Comparison of ENCODE assay signal across 8 mouse cellular contexts in genomic region chrX:134307534-134308274, GRCm38 (mm10). TPM values are rescaled to one million over a fixed set of nuclear protein-coding genes. Genes with fewer than 3 reads are reported as not detected.
DNase-seq lines count a peak whose midpoint lies in the region; ATAC-seq and TF ChIP-seq lines count a peak whose summit lies in the region.

TSS of gene Cenpi (plus strand) at chrX:134308084.

- H3K4me3 ChIP-seq in hindbrain, postnatal 0 days (ENCODE audit: low read length) = peak within 1 kb of the TSS; percentile 39
- peak within 1 kb of the TSS; percentile 48 for H3K4me3 ChIP-seq in left cerebral cortex, adult 2 months

- WGBS in hindbrain, postnatal 0 days = 42% methylated on average over 36 of the region's 36 CpGs

- no peaks in the 10 kb centered on the region for H3K9me3 ChIP-seq in hindbrain, postnatal 0 days (ENCODE audit: low read length)

- TF ChIP-seq CTCF in hindbrain, postnatal 0 days (IDR thresholded peaks at IDR 0.05; ENCODE audit: low read depth) = peak; percentile 41
- TF ChIP-seq CTCF in left cerebral cortex, adult 2 months (IDR thresholded peaks at IDR 0.05) = peak; percentile 19; the same call in 1 of the 2 replicates

- no peaks in the 10 kb centered on the region for H3K27me3 ChIP-seq in hindbrain, postnatal 0 days (ENCODE audit: insufficient read depth, low read length)

- intact Hi-C loops in left cerebral cortex, adult 2 months (cut with DNase I) = loop anchor here (10.0 kb wide), 1 partner anchor 243 kb away; no protein-coding TSS in a partner anchor

- peak; percentile 56 for DNase-seq in WW6 (ENCODE audit: low read depth, low spot score)
- peak; percentile 55 to 79 for DNase-seq in cerebellum, postnatal 4 days (ENCODE audit: low spot score in 2 of 2)
- peak; percentile 82 for DNase-seq in gastrocnemius, adult 18-20 months (ENCODE audit: low spot score)
- DNase-seq in hindbrain, postnatal 0 days (ENCODE audit: low spot score) = peak; percentile 92
- DNase-seq in left cerebral cortex, adult 2 months (ENCODE audit: extremely low spot score in 1 of 2, low spot score in 2 of 2) = peak; percentile 86
- DNase-seq in right cerebral cortex, adult 2 months (ENCODE audit: low spot score in 2 of 2) = peak; percentile 83 to 84
- peak; percentile 84 for DNase-seq in urinary bladder, postnatal 14 days (ENCODE audit: low spot score)

- no peak within 1 kb of the TSS for H3K27ac ChIP-seq in hindbrain, postnatal 0 days
- H3K27ac ChIP-seq in left cerebral cortex, adult 2 months = peak within 1 kb of the TSS; percentile 65

- no peaks in the 10 kb centered on the region for H3K4me1 ChIP-seq in hindbrain, postnatal 0 days (ENCODE audit: insufficient read depth, low read length)

- H3K36me3 ChIP-seq in hindbrain, postnatal 0 days (ENCODE audit: insufficient read depth, low read length) = no peaks in the 10 kb centered on the region

- H3K9ac ChIP-seq in hindbrain, postnatal 0 days (replicated peaks; ENCODE audit: low read length) = no peak within 1 kb of the TSS; the same call in 1 of the 2 replicates

- peak; percentile 96 for ATAC-seq in hindbrain, postnatal 0 days
- ATAC-seq in megakaryocyte, adult 5-6 weeks (ENCODE audit: poor library complexity, severe bottlenecking) = peak; percentile 99

- peak within 1 kb of the TSS; percentile 58 for H3K4me2 ChIP-seq in hindbrain, postnatal 0 days (ENCODE audit: low read depth, low read length)

RNA-seq across cellular contexts. Expression of gene Cenpi, which starts in this region (rescaled TPM):
- not detected for total RNA-seq in gastrocnemius, adult 18-20 months (2021)
- total RNA-seq in hindbrain, postnatal 0 days (2014; rRNA removed) = 4.7 and 7.4 TPM in 2 replicates
- polyA plus RNA-seq in hindbrain, postnatal 0 days (2015; fragmentation: Nextera tagmentation; extraction: Ambion mirVana) = 6.6 and 6.7 TPM in 2 replicates
- 1 to 10 TPM in 1 of 2 experiments, under 1 TPM in 1; 0.26 to 1.0 TPM for total RNA-seq in left cerebral cortex, adult 2 months (2021)
- 22.4 and 28.4 TPM in 2 replicates for total RNA-seq in megakaryocyte, adult 5-6 weeks (2015)
- total RNA-seq in megakaryocyte, adult 5-6 weeks (2017) = 26.9 and 27.1 TPM in 2 replicates

Comparison
In these comparisons a context has a peak if more than half of its experiments do, and no peak if none do; other contexts are left out.
1. Peak in DNase-seq in gastrocnemius, adult 18-20 months; RNA of the gene not detected or under 1 TPM.